ENCODE assay signal across 9 mouse cellular contexts in the genomic region with DNA sequence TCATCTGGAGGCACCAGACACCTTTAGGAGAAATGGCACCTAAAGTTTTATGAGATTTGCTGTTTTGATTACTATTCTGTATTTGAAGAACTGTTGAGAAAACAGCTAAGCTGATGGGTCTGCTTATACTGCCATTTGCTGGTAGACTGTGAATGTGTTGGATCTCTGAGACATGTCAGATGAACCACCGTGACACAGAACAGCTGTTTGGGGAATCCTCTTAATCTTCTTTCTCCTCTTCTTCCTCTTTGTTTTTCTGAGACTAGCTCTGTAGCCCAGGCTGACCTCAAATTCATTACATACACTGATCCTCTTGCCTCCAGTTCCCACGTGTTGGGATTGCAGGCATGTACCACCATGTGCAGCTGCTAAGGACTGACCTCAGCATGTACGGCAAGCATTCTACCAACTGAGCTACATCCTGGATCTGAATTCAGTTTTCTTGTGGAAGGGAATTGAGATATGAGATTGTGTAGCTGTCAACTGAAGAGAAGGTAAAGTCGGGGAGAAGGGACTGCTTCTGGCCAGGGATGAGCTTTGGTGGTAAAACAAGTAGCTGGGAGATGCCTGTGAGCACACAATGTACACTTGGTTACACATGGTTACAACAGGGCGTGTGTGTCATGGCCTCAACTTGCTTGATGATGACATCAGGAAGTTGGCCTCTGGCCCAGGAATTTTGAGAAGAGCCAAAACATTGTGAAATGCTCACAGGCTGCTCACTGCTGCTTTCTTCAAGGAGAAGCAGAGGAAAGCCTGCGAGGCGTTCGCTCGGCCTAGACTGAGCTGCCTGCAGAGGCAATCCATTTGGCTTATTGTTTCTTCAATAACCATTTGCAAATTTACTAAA. TPM values are rescaled to one million over a fixed set of nuclear protein-coding genes. Genes with fewer than 3 reads are reported as not detected.
DNase-seq lines count a peak whose midpoint lies in the region; ATAC-seq lines count a peak whose summit lies in the region.
"Had no signal": no experiment of that assay in that cellular context is flagged by ENCODE, and none has a peak within 500 bp of the region (broad histone marks: within the 10 kb centered on the region; RNA-seq: fewer than 3 reads in every experiment).

No protein-coding gene starts in this region.

- H3K27ac ChIP-seq in heart, embryonic 11.5 days (ENCODE audit: low read depth, low read length): peak overlapping the region; percentile 0; the same call in 1 of the 2 replicates
- no peak overlapping the region for H3K27ac ChIP-seq in midbrain, embryonic 15.5 days

- H3K4me1 ChIP-seq in heart, embryonic 11.5 days (ENCODE audit: control insufficient read depth, insufficient read depth, low read length): 0 out of 2 replicates have a peak, but pooled peaks cover 4% of the 10 kb centered on the region
- no peaks in the 10 kb centered on the region for H3K4me1 ChIP-seq in midbrain, embryonic 15.5 days

- H3K4me2 ChIP-seq in heart, embryonic 11.5 days: no peak overlapping the region
- H3K4me2 ChIP-seq in midbrain, embryonic 15.5 days: no peak overlapping the region

- H3K9ac ChIP-seq in heart, embryonic 11.5 days (ENCODE audit: low read depth, low read length): no peak overlapping the region
- no peak overlapping the region for H3K9ac ChIP-seq in midbrain, embryonic 15.5 days

- H3K27me3 ChIP-seq in heart, embryonic 11.5 days (ENCODE audit: control insufficient read depth, insufficient read depth, low read length): no peaks in the 10 kb centered on the region
- no peaks in the 10 kb centered on the region for H3K27me3 ChIP-seq in midbrain, embryonic 15.5 days (replicated peaks)

- WGBS in heart, embryonic 11.5 days (ENCODE audit: insufficient replicate concordance): 63% methylated on average over 9 of the region's 9 CpGs
- WGBS in midbrain, embryonic 15.5 days: 65% methylated on average over 9 of the region's 9 CpGs

- no peak overlapping the region for H3K4me3 ChIP-seq in heart, embryonic 11.5 days (ENCODE audit: low read depth, low read length)
- H3K4me3 ChIP-seq in midbrain, embryonic 15.5 days: no peak overlapping the region

- no peaks in the 10 kb centered on the region for H3K36me3 ChIP-seq in heart, embryonic 11.5 days (ENCODE audit: control insufficient read depth, insufficient read depth, low read length)
- no peaks in the 10 kb centered on the region for H3K36me3 ChIP-seq in midbrain, embryonic 15.5 days (replicated peaks)

- DNase-seq in retina, postnatal 1 day: peak; percentile 15
- no peak for DNase-seq in retina, embryonic 14.5 days (ENCODE audit: low spot score)
- peak; percentile 38 for DNase-seq in cerebellum, adult 9-10 months
- DNase-seq in kidney, postnatal 4 days: peak; percentile 75 to 82
- peak; percentile 55 for DNase-seq in ovary, postnatal 10 days (ENCODE audit: low spot score)

- no peaks in the 10 kb centered on the region for H3K9me3 ChIP-seq in heart, embryonic 11.5 days (replicated peaks; ENCODE audit: control insufficient read depth, low read length)
- no peaks in the 10 kb centered on the region for H3K9me3 ChIP-seq in midbrain, embryonic 15.5 days

- no peak for ATAC-seq in heart, embryonic 11.5 days (replicated peaks; ENCODE audit: insufficient number of reproducible peaks, low FRiP score, low TSS enrichment)
- ATAC-seq in erythroid progenitor cell, adult 5-6 weeks (replicated peaks; ENCODE audit: low FRiP score, poor library complexity, severe bottlenecking): no peak
- ATAC-seq in midbrain, embryonic 15.5 days (replicated peaks): no peak

RNA-seq across cellular contexts. Expression of a gene that starts 3.9 kb away (rescaled TPM):
- not detected in 2 replicates for polyA plus RNA-seq in heart, embryonic 11.5 days (2014; fragmentation: Nextera tagmentation; extraction: Ambion mirVana)
- not detected in 2 replicates for total RNA-seq in erythroid progenitor cell, adult 5-6 weeks (2015; ENCODE audit: low replicate concordance)
- not detected in 2 replicates for total RNA-seq in erythroid progenitor cell, adult 5-6 weeks (2017; ENCODE audit: low replicate concordance)
- polyA plus RNA-seq in midbrain, embryonic 15.5 days (2015; fragmentation: Nextera tagmentation; extraction: Ambion mirVana): not detected in 2 replicates
- polyA plus RNA-seq: limb, embryonic 11.5 days had no signal

RNA-seq across cellular contexts. Expression of a gene that starts 9.0 kb away (rescaled TPM):
- polyA plus RNA-seq in heart, embryonic 11.5 days (2014; fragmentation: Nextera tagmentation; extraction: Ambion mirVana): not detected in 2 replicates
- not detected in 2 replicates for total RNA-seq in erythroid progenitor cell, adult 5-6 weeks (2015; ENCODE audit: low replicate concordance)
- not detected in 2 replicates for total RNA-seq in erythroid progenitor cell, adult 5-6 weeks (2017; ENCODE audit: low replicate concordance)
- not detected in 2 replicates for polyA plus RNA-seq in midbrain, embryonic 15.5 days (2015; fragmentation: Nextera tagmentation; extraction: Ambion mirVana)
- polyA plus RNA-seq: limb, embryonic 11.5 days had no signal

RNA-seq across cellular contexts. Expression of a gene that starts 23.1 kb away (rescaled TPM):
- 1.7 and 2.3 TPM in 2 replicates for polyA plus RNA-seq in heart, embryonic 11.5 days (2014; fragmentation: Nextera tagmentation; extraction: Ambion mirVana)
- not detected in 2 replicates for total RNA-seq in erythroid progenitor cell, adult 5-6 weeks (2015; ENCODE audit: low replicate concordance)
- total RNA-seq in erythroid progenitor cell, adult 5-6 weeks (2017; ENCODE audit: low replicate concordance): not detected in 2 replicates
- polyA plus RNA-seq in midbrain, embryonic 15.5 days (2015; fragmentation: Nextera tagmentation; extraction: Ambion mirVana): 0.37 and 0.43 TPM in 2 replicates

RNA-seq across cellular contexts. Expression of a gene that starts 38.1 kb away (rescaled TPM):
- polyA plus RNA-seq in heart, embryonic 11.5 days (2014; fragmentation: Nextera tagmentation; extraction: Ambion mirVana): not detected in 2 replicates
- total RNA-seq in erythroid progenitor cell, adult 5-6 weeks (2015; ENCODE audit: low replicate concordance): not detected in 2 replicates
- not detected in 2 replicates for total RNA-seq in erythroid progenitor cell, adult 5-6 weeks (2017; ENCODE audit: low replicate concordance)
- not detected in 2 replicates for polyA plus RNA-seq in midbrain, embryonic 15.5 days (2015; fragmentation: Nextera tagmentation; extraction: Ambion mirVana)
- polyA plus RNA-seq: limb, embryonic 11.5 days had no signal

RNA-seq across cellular contexts. Expression of a gene that starts 46.8 kb away (rescaled TPM):
- 159 and 177 TPM in 2 replicates for polyA plus RNA-seq in heart, embryonic 11.5 days (2014; fragmentation: Nextera tagmentation; extraction: Ambion mirVana)
- 37.3 and 45.0 TPM in 2 replicates for total RNA-seq in erythroid progenitor cell, adult 5-6 weeks (2015; ENCODE audit: low replicate concordance)
- 5.9 and 12.8 TPM in 2 replicates for total RNA-seq in erythroid progenitor cell, adult 5-6 weeks (2017; ENCODE audit: low replicate concordance)
- 54.9 and 56.0 TPM in 2 replicates for polyA plus RNA-seq in midbrain, embryonic 15.5 days (2015; fragmentation: Nextera tagmentation; extraction: Ambion mirVana)
